In genomic region chr5:8215841-8216240, GRCm38 (mm10) we compare ENCODE assay signal across 24 mouse cellular contexts.
DNase-seq lines count a peak whose midpoint lies in the region; ATAC-seq and TF ChIP-seq lines count a peak whose summit lies in the region.
"Had no signal": no experiment of that assay in that cellular context is flagged by ENCODE, and none has a peak within 500 bp of the region (broad histone marks: within the 10 kb centered on the region; RNA-seq: fewer than 3 reads in every experiment).

No protein-coding gene starts in this region.

- no peak overlapping the region for H3K9ac ChIP-seq in heart, embryonic 11.5 days (ENCODE audit: low read depth, low read length)
- H3K9ac ChIP-seq: embryonic facial prominence, embryonic 12.5 days; embryonic facial prominence, embryonic 15.5 days; forebrain, embryonic 15.5 days; hindbrain, embryonic 14.5 days had no signal

- no peaks in the 10 kb centered on the region for H3K4me1 ChIP-seq in heart, embryonic 11.5 days (ENCODE audit: control insufficient read depth, insufficient read depth, low read length)
- H3K4me1 ChIP-seq: embryonic facial prominence, embryonic 12.5 days; embryonic facial prominence, embryonic 15.5 days; forebrain, embryonic 15.5 days; heart, embryonic 10.5 days had no signal

- TF ChIP-seq CTCF in gastrocnemius, adult 2 months (IDR thresholded peaks at IDR 0.05) = no peak

- no peaks in the 10 kb centered on the region for H3K27me3 ChIP-seq in heart, embryonic 11.5 days (ENCODE audit: control insufficient read depth, insufficient read depth, low read length)
- H3K27me3 ChIP-seq: embryonic facial prominence, embryonic 12.5 days; embryonic facial prominence, embryonic 15.5 days; forebrain, embryonic 15.5 days had no signal

- H3K27ac ChIP-seq in gastrocnemius, adult 2 months = peak overlapping the region; percentile 50
- no peak overlapping the region for H3K27ac ChIP-seq in heart, embryonic 11.5 days (ENCODE audit: low read depth, low read length)
- H3K27ac ChIP-seq: embryonic facial prominence, embryonic 12.5 days; embryonic facial prominence, embryonic 15.5 days; forebrain, embryonic 15.5 days; heart, embryonic 10.5 days; hindbrain, embryonic 14.5 days; hindbrain, postnatal 0 days had no signal

- ATAC-seq in cerebellum, adult (ENCODE audit: insufficient number of reproducible peaks, low FRiP score, low TSS enrichment) = 0 out of 2 replicates have a peak, but pooled peaks have one; percentile 20
- ATAC-seq in heart, embryonic 11.5 days (replicated peaks; ENCODE audit: insufficient number of reproducible peaks, low FRiP score, low TSS enrichment) = no peak
- ATAC-seq: activated CD4-positive, CD25-positive, alpha-beta regulatory T cell, adult 4 months; forebrain, embryonic 15.5 days; hindbrain, postnatal 0 days; inflammation-experienced regulatory T-cells, adult 6 months; intestine, embryonic 16.5 days had no signal

- no peaks in the 10 kb centered on the region for H3K36me3 ChIP-seq in heart, embryonic 11.5 days (ENCODE audit: control insufficient read depth, insufficient read depth, low read length)
- H3K36me3 ChIP-seq: embryonic facial prominence, embryonic 12.5 days; embryonic facial prominence, embryonic 15.5 days; forebrain, embryonic 15.5 days; heart, embryonic 10.5 days had no signal

- intact Hi-C loops in gastrocnemius, adult 2 months (cut with DNase I) = loop anchor here (10.0 kb wide), 1 partner anchor 209 kb away; the partner anchor contains the start of genes Dbf4 and Slc25a40

- H3K9me3 ChIP-seq in heart, embryonic 11.5 days (replicated peaks; ENCODE audit: control insufficient read depth, low read length) = no peaks in the 10 kb centered on the region
- H3K9me3 ChIP-seq: embryonic facial prominence, embryonic 12.5 days; embryonic facial prominence, embryonic 15.5 days; forebrain, embryonic 15.5 days; heart, embryonic 10.5 days had no signal

- DNase-seq in cerebellum, adult 11-12 months = no peak
- no peak for DNase-seq in gastrocnemius, adult 2 months
- no peak for DNase-seq in gastrocnemius, postnatal 10 days
- peak; percentile 4 to 27 for DNase-seq in heart, adult 9 months (ENCODE audit: low spot score in 2 of 2)
- DNase-seq: adrenal gland, adult 8-10 months; adrenal gland, postnatal 25 days; cerebellum, adult 11 months; cerebellum, adult 9-10 months; cerebellum, postnatal 25 days; gastrocnemius, postnatal 36 days; heart, postnatal 36 days; kidney, adult 18-20 months; kidney, adult 9 months had no signal

- no peak overlapping the region for H3K4me2 ChIP-seq in heart, embryonic 11.5 days
- H3K4me2 ChIP-seq: embryonic facial prominence, embryonic 12.5 days; embryonic facial prominence, embryonic 15.5 days; forebrain, embryonic 15.5 days; hindbrain, embryonic 14.5 days had no signal

- no peak overlapping the region for H3K4me3 ChIP-seq in gastrocnemius, adult 2 months
- no peak overlapping the region for H3K4me3 ChIP-seq in heart, embryonic 11.5 days (ENCODE audit: low read depth, low read length)
- H3K4me3 ChIP-seq: embryonic facial prominence, embryonic 12.5 days; embryonic facial prominence, embryonic 15.5 days; forebrain, embryonic 15.5 days; heart, embryonic 10.5 days had no signal

- 57% methylated on average over 1 of the region's 1 CpGs for WGBS in heart, embryonic 11.5 days (ENCODE audit: insufficient replicate concordance)

Comparison
In these comparisons a context has a peak if more than half of its experiments do, and no peak if none do; other contexts are left out.
1. DNase-seq: peak in heart, adult 9 months (2 of 2); none in cerebellum, adult 11-12 months (single experiment), gastrocnemius, adult 2 months (single experiment) and gastrocnemius, postnatal 10 days (single experiment).